Mouse (Mus musculus): ENCODE data around the gene Sctr.

Sctr gene

GRCm38 (mm10) chr1:120100456-120101226 lies 93.9 kb downstream of the Sctr start:
- in situ Hi-C loops (cut with MboI, MseI), result loop anchor here (25.0 kb wide), 1 partner anchor 1788 kb away; the partner anchor contains the start of genes Nifk and Tsn

GRCm38 (mm10) chr1:120101227-120101609 lies 94.5 kb downstream of the Sctr start:
- in situ Hi-C loops (cut with MboI, MseI), result loop anchor here (25.0 kb wide), 1 partner anchor 1789 kb away; the partner anchor contains the start of genes Nifk and Tsn

- in situ Hi-C loops (cut with MboI, MseI), result loop anchor here (25.0 kb wide), 1 partner anchor 1793 kb away; the partner anchor contains the start of genes Nifk and Tsn
Measured at GRCm38 (mm10) chr1:120105556-120105959, 98.9 kb downstream of the Sctr start.

DNA sequence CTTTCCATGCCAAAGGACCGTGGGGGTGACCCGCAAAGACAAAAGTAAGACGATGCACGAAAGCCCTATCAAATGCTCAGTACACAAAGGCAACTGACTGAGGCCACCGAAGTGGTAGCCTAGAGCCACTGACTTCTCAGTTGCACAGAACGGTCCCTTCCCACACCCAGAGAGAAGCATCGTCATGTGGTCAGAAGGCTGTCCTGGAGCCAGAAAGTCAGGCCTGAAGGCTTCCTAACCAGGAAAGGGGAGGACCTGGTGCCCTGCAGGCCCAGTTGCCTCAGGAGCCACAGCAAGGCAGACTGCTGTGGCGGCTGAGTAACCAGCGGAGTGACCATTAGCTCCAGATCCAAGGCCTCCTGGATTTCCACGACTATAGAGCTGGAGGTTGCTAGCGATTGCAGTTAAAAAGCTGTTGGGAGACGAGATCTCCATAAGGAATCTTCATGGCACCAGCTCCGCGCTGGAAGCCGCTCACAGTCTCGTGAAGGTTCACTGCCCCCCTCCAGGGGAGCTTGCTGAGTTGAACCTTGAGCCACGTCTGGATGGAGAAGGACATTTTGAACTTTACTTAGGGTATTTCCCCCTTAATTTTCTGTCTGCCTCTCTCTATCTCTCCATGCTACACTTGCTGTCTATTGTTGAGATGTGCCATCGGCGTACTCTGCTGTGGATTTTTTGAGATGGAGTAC lies 103.2 kb downstream of the Sctr start:
- in situ Hi-C loops (cut with MboI, MseI), result loop anchor here (25.0 kb wide), 1 partner anchor 1798 kb away; the partner anchor contains the start of genes Nifk and Tsn

DNA sequence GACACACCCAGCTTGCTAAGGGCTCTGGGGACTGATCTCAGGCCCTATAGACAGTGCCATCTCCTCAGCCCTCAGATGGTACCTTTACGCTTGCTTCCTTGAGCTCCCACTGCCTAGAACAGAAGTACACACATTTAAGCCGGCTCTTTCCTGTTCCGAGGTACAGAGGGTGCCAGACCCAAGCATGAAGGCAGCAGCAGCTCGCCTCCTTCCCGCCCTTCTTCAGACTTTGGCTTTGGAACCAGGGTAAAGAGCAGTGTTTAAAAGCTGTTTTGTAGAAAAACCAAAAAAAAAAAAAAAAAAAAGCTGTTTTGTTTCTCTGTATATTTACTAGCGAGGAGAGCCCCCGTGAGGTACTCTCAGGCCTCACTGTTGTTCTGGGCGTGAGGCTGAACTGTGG lies 105.1 kb downstream of the Sctr start:
- in situ Hi-C loops (cut with MboI, MseI), result loop anchor here (25.0 kb wide), 1 partner anchor 1799 kb away; the partner anchor contains the start of genes Nifk and Tsn

DNA sequence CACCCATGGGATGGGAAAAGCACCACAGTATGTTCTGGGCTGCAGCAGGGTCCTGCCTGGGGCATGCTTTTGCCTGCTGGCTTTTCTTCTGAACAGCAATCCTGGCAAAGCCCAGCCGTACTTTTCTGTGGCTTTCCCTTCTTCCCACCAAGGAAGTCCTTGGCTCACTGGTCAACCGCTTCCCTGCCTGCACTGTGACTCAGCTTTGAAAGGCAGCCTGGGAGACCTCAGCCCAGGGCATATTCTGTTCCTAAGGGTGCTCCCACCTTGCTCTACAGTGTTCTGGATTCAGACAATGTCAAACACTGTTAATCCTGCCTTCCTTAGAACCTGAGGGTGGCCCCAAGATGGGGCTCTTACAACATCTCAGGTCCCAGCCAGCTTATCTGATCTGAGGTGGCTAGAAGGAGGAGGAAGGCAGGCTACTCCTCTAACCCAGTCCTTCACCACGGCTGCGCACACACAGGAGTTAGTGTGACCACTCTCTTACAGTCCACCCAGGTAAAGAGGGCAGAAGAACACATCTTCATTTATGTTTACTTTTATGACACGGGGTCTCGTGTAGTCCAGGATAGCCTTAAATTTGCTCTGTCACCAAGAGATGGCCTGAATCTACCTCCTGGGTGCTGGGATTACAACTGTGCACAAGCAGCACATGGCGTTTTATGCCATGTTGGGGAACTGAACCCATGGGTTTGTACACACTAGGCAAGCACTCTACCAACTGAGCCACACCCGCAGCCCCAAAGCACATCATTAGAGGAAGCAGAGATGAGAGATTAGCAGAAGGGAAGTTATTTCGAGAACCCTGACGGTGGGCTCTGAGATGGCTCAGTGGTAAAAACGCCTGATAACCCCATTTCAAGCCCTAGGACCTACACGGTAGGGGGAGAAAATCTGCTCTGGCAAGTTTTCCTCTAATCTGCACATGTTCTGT lies 105.8 kb downstream of the Sctr start:
- in situ Hi-C loops (cut with MboI, MseI), result loop anchor here (25.0 kb wide), 1 partner anchor 1800 kb away; the partner anchor contains the start of genes Nifk and Tsn
